Mouse (Mus musculus) stomach, postnatal 0 days (tissue): ENCODE measurements around the gene Ldlrad3.

Source experiments
- CTCF ChIP-seq: IDR thresholded peaks from 2 replicates; pipeline ENCODE4 v1.5.1; 2016; ENCODE audit warnings: antibody characterized with exemption, low read depth, mild to moderate bottlenecking, moderate library complexity
- EP300 ChIP-seq: optimal IDR thresholded peaks from 2 replicates; pipeline ENCODE3; 2016; ENCODE audit warnings: antibody characterized with exemption

GRCm38 (mm10) chr2:102144311-102144710 is 41.9 kb downstream of the Ldlrad3 start:
- no peak for TF ChIP-seq CTCF
- TF ChIP-seq EP300 = no peak
